Mouse (Mus musculus) heart, adult 2 months (tissue): ENCODE data around the gene Limk2. TPM values are rescaled to one million over a fixed set of nuclear protein-coding genes. Genes with fewer than 3 reads are reported as not detected.

Experiments used
- DNase-seq, 2 experiments: peaks; one replicate each; pipeline ENCODE4 v3.0.0; 2021
- H3K27ac ChIP-seq: fragments of 200-600 bp; 2 replicates; pipeline ENCODE4 v1.8.1; 2022
- H3K27me3 ChIP-seq: fragments of 200-500 bp; 2 replicates; pipeline ENCODE4 v1.6.1; 2012; ENCODE audit warnings: mild to moderate bottlenecking, low read length, inconsistent platforms, mixed read lengths; ENCODE audit not compliant: control insufficient read depth, insufficient read depth
- H3K36me3 ChIP-seq: fragments of 200-500 bp; 2 replicates; pipeline ENCODE4 v1.6.1; 2012; ENCODE audit warnings: low read length, inconsistent platforms; ENCODE audit not compliant: control insufficient read depth, insufficient read depth
- H3K4me1 ChIP-seq: fragments of 200-500 bp; 2 replicates; pipeline ENCODE4 v1.6.1; 2011; ENCODE audit warnings: low read length; ENCODE audit not compliant: control insufficient read depth, insufficient read depth
- H3K4me3 ChIP-seq: fragments of 200-600 bp; 2 replicates; pipeline ENCODE4 v1.8.1; 2022
- H3K79me2 ChIP-seq: fragments of 200-500 bp; replicated peaks from 2 replicates; pipeline ENCODE4 v1.6.1; 2012; ENCODE audit warnings: mild to moderate bottlenecking, inconsistent platforms, low read length, moderate library complexity, mixed read lengths; ENCODE audit not compliant: control insufficient read depth, insufficient read depth
- H3K9ac ChIP-seq: fragments of 200-500 bp; 2 replicates; pipeline ENCODE4 v1.6.1; 2012; ENCODE audit warnings: low read depth, mild to moderate bottlenecking, control low read depth, inconsistent platforms, low read length, mixed read lengths
- CTCF ChIP-seq: fragments of 200-600 bp; IDR thresholded peaks from 2 replicates; pipeline ENCODE4 v1.8.1; 2022; ENCODE audit warnings: antibody characterized with exemption, mild to moderate bottlenecking, moderate library complexity
- EP300 ChIP-seq: fragments of 200-500 bp; IDR thresholded peaks from 2 replicates; pipeline ENCODE4 v1.6.1; 2011; ENCODE audit warnings: low read depth, low read length, control low read depth; ENCODE audit not compliant: insufficient read depth
- POLR2A ChIP-seq: fragments of 200-500 bp; IDR thresholded peaks from 2 replicates; pipeline ENCODE4 v1.6.1; 2011; ENCODE audit warnings: mild to moderate bottlenecking, low read depth, low read length, control low read depth; ENCODE audit not compliant: insufficient read depth
- WGBS: fragments of 180-500 bp; shearing (Covaris S2); methylation state at CpG from one replicate; pipeline ENCODE4 v1.1.7; 2018; 5-methylcytosine and 5-hydroxymethylcytosine counted together
- intact Hi-C: fragments of 180-260 bp; cut with DNase I; formaldehyde crosslinking; loops from one replicate; pipeline ENCODE4 v1.15.1; 2025
- polyA plus RNA-seq: library from polyadenylated mRNA; depleted of rRNA; stranded (reverse); fragments of >200 nt; gene quantifications from 2 replicates; pipeline ENCODE4 v1.2.3, GENCODE M21; 2012
- total RNA-seq, 2 experiments: library from RNA; stranded (reverse); gene quantifications; 2 replicates each; pipeline ENCODE4 v1.2.3; 2021

Gene Limk2
- total and polyA plus RNA-seq, 3 experiments, result 16.4 to 41.8 (median 17.1) TPM

- Histone ChIP-seq H3K79me2 (0 out of 2 replicates have a peak, but pooled peaks cover 3% of the 10 kb centered on the region), H3K36me3 (no peaks in the 10 kb centered on the region), H3K27me3 (no peaks in the 10 kb centered on the region), H3K4me3 (peak overlapping the region; percentile 65), H3K27ac (peak overlapping the region; percentile 90), H3K4me1 (peaks cover 7% of the 10 kb centered on the region), H3K9ac (peak overlapping the region; percentile 60)
- 0% methylated on average over 8 of the region's 9 CpGs for WGBS
- peak; percentile 10 to 32 for DNase-seq
- intact Hi-C loops, result loop anchor here (1.0 to 5.0 kb wide), 3 partner anchors 44 to 196 kb away; partner anchors contain the start of genes Morc2a and Pik3ip1
- TF ChIP-seq POLR2A (no peak), CTCF (no peak), EP300 (no peak)
Observed at GRCm38 (mm10) chr11:3452769-3453168, 43.8 kb upstream of the Limk2 start.

DNA sequence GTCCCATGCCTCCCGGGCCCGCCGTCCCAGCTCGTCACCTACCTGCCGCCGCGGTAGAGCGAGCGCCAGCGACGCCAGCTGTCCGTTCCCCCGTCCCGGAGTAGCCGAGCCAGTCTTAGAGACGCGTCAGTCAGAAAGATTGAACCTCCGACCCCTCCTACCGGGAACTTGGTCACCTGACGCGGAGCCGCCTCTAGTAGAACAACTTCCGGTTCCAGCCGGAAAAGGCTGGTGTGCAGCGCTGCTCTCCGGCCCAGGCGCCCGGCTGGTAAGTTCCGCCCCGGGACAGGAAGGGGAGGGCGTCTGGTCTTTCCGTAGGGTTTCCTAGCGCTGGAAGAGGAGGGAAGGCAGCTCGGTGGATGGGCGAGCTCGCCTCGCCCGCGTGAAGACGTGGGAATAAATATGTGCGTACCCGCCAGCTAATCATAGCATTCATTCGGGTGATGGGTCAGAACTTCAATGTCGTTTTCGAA is 43.2 kb upstream of the Limk2 start, which contains the start of gene Rnf185:
Gene Rnf185, minus strand, starts transcription at position 197 of the 473 bp plus-strand sequence.
- intact Hi-C loops, result loop anchor here (1.0 to 5.0 kb wide), 3 partner anchors 44 to 197 kb away; partner anchors contain the start of genes Morc2a and Pik3ip1
- TF ChIP-seq CTCF (peak; percentile 30), EP300 (peak; percentile 75), POLR2A (peak; percentile 92)
- H3K79me2 ChIP-seq, result 0 out of 2 replicates have a peak, but pooled peaks cover 4% of the 10 kb centered on the region

DNA sequence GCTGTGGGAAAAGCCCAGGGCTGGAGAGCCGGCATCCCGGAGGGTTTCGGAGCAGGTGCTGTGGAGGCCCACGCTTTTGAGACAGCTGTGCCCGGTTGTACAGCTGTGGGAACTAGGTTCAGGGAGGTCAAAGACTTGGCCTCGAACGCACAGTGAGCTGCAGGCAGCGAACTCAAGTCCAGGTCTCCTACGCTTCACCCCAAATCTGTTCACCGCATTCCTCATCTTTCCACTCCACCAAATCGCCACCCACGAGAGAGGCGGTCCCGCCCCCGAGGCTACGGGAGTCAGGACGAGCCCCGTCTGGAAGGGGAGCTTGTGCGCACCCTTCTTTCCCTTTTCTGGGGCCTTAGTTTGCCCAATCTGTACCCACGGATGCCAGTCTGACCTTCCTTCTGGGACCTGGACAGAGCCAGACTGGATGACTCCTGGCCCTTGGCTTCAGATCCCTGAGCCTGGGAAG is 42.7 kb upstream of the Limk2 start:
- Histone ChIP-seq H3K79me2 (peaks cover 6% of the 10 kb centered on the region; the same call in 1 of the 2 replicates), H3K9ac (peak overlapping the region; percentile 86), H3K36me3 (no peaks in the 10 kb centered on the region; the same call in 1 of the 2 replicates), H3K27me3 (no peaks in the 10 kb centered on the region), H3K4me1 (peaks cover 8% of the 10 kb centered on the region), H3K27ac (peak overlapping the region; percentile 90), H3K4me3 (peak overlapping the region; percentile 65)
- DNase-seq, result no peak
- TF ChIP-seq EP300 (no peak), POLR2A (no peak), CTCF (no peak)
- intact Hi-C loops, result loop anchor here (1.0 to 5.0 kb wide), 4 partner anchors 43 to 197 kb away; partner anchors contain the start of genes Morc2a and Pik3ip1
- 0% methylated on average over 20 of the region's 20 CpGs for WGBS

More for the DNA sequence above, 43.2 kb upstream of the Limk2 start, which contains the start of gene Rnf185:
- H3K9ac ChIP-seq, result peak within 1 kb of the TSS; percentile 86
- peaks cover 7% of the 10 kb centered on the region for H3K4me1 ChIP-seq
- H3K27me3 ChIP-seq, result no peaks in the 10 kb centered on the region
- H3K4me3 ChIP-seq, result peak within 1 kb of the TSS; percentile 65
- WGBS, result under 1% methylated on average over 45 of the region's 45 CpGs
- no peaks in the 10 kb centered on the region for H3K36me3 ChIP-seq
- peak; percentile 91 to 96 for DNase-seq
- H3K27ac ChIP-seq, result peak within 1 kb of the TSS; percentile 90

GRCm38 (mm10) chr11:3444875-3445274 is 35.9 kb upstream of the Limk2 start:
- H3K27ac ChIP-seq, result no peak overlapping the region
- no peaks in the 10 kb centered on the region for H3K27me3 ChIP-seq
- intact Hi-C loops, result no loop called here

GRCm38 (mm10) chr11:3443091-3443490 is 34.1 kb upstream of the Limk2 start:
- WGBS, result 80% methylated on average over 2 of the region's 2 CpGs
- no peaks in the 10 kb centered on the region for H3K27me3 ChIP-seq
- peaks cover 14% of the 10 kb centered on the region for H3K79me2 ChIP-seq
- H3K4me1 ChIP-seq, result peaks cover 11% of the 10 kb centered on the region
- H3K36me3 ChIP-seq, result peaks cover 8% of the 10 kb centered on the region
- H3K9ac ChIP-seq, result no peak overlapping the region
- intact Hi-C loops, result no loop called here
- H3K27ac ChIP-seq, result no peak overlapping the region
- H3K4me3 ChIP-seq, result no peak overlapping the region
- TF ChIP-seq POLR2A, result no peak
- no peak for TF ChIP-seq CTCF
- no peak for TF ChIP-seq EP300
- DNase-seq, result no peak

More at GRCm38 (mm10) chr11:3444875-3445274, 35.9 kb upstream of the Limk2 start:
- no peak for DNase-seq
- TF ChIP-seq EP300 (no peak), CTCF (no peak), POLR2A (no peak)
- peaks cover 14% of the 10 kb centered on the region for H3K79me2 ChIP-seq
- no peak overlapping the region for H3K4me3 ChIP-seq
- WGBS, result 52% methylated on average over 8 of the region's 8 CpGs
- H3K9ac ChIP-seq, result no peak overlapping the region
- peaks cover 11% of the 10 kb centered on the region for H3K4me1 ChIP-seq
- peaks cover 8% of the 10 kb centered on the region for H3K36me3 ChIP-seq

GRCm38 (mm10) chr11:3442677-3443076 is 33.7 kb upstream of the Limk2 start:
- H3K27me3 ChIP-seq, result no peaks in the 10 kb centered on the region
- H3K9ac ChIP-seq, result no peak overlapping the region
- intact Hi-C loops, result no loop called here
- DNase-seq, result no peak
- 50% methylated on average over 4 of the region's 4 CpGs for WGBS
- no peak for TF ChIP-seq POLR2A
- no peak for TF ChIP-seq EP300
- TF ChIP-seq CTCF, result no peak
- H3K4me1 ChIP-seq, result peaks cover 11% of the 10 kb centered on the region
- H3K36me3 ChIP-seq, result peaks cover 8% of the 10 kb centered on the region
- H3K79me2 ChIP-seq, result peaks cover 13% of the 10 kb centered on the region
- no peak overlapping the region for H3K27ac ChIP-seq
- H3K4me3 ChIP-seq, result no peak overlapping the region
